Mouse (Mus musculus) testis, postnatal 10 days (tissue): ENCODE results near the gene Bach2.

Experiments used
- DNase-seq: peaks from one replicate; pipeline ENCODE4 v3.0.0; 2021; ENCODE audit warnings: low spot score

The Bach2 gene

GRCm38 (mm10) chr4:32430136-32430535 lies 191.5 kb downstream of the Bach2 start:
- DNase-seq, result no peak

- DNase-seq, result peak; percentile 46
Measured at GRCm38 (mm10) chr4:32430981-32431380, 192.4 kb downstream of the Bach2 start.

GRCm38 (mm10) chr4:32432271-32432781 lies 193.7 kb downstream of the Bach2 start:
- no peak for DNase-seq

GRCm38 (mm10) chr4:32432945-32433344 lies 194.3 kb downstream of the Bach2 start:
- DNase-seq, result no peak

GRCm38 (mm10) chr4:32434612-32435011 lies 196.0 kb downstream of the Bach2 start:
- DNase-seq, result no peak

GRCm38 (mm10) chr4:32439974-32440739 lies 201.6 kb downstream of the Bach2 start:
- no peak for DNase-seq

GRCm38 (mm10) chr4:32440740-32441072 lies 202.1 kb downstream of the Bach2 start:
- DNase-seq, result no peak

- DNase-seq, result no peak
Measured at GRCm38 (mm10) chr4:32444671-32445196, 206.1 kb downstream of the Bach2 start.

GRCm38 (mm10) chr4:32447850-32448249 lies 209.2 kb downstream of the Bach2 start:
- no peak for DNase-seq

GRCm38 (mm10) chr4:32461986-32462385 lies 223.4 kb downstream of the Bach2 start:
- no peak for DNase-seq

GRCm38 (mm10) chr4:32463065-32463464 lies 224.5 kb downstream of the Bach2 start:
- no peak for DNase-seq

GRCm38 (mm10) chr4:32464540-32464939 lies 225.9 kb downstream of the Bach2 start:
- DNase-seq, result no peak

GRCm38 (mm10) chr4:32466031-32466430 lies 227.4 kb downstream of the Bach2 start:
- DNase-seq, result no peak

GRCm38 (mm10) chr4:32477977-32478660 lies 239.5 kb downstream of the Bach2 start:
- no peak for DNase-seq

- no peak for DNase-seq
Measured at GRCm38 (mm10) chr4:32479231-32479630, 240.6 kb downstream of the Bach2 start.

GRCm38 (mm10) chr4:32479801-32480700 lies 241.4 kb downstream of the Bach2 start:
- DNase-seq, result no peak

GRCm38 (mm10) chr4:32481366-32482055 lies 242.9 kb downstream of the Bach2 start:
- peak; percentile 46 for DNase-seq

GRCm38 (mm10) chr4:32482138-32482537 lies 243.5 kb downstream of the Bach2 start:
- no peak for DNase-seq

GRCm38 (mm10) chr4:32482936-32483335 lies 244.3 kb downstream of the Bach2 start:
- no peak for DNase-seq

GRCm38 (mm10) chr4:32485848-32486247 lies 247.2 kb downstream of the Bach2 start:
- DNase-seq, result no peak

- no peak for DNase-seq
Measured at GRCm38 (mm10) chr4:32486654-32487398, 248.2 kb downstream of the Bach2 start.
